Mouse (Mus musculus) kidney, embryonic 16.5 days (tissue): ENCODE data around the gene Gm1604a. TPM values are rescaled to one million over a fixed set of nuclear protein-coding genes. Genes with fewer than 3 reads are reported as not detected.
"Not testable (repeated sequence)": the region's sequence is repeated elsewhere in the genome, so short reads cannot be mapped to it uniquely, and the experiment has no call there.

Experiments used
- ATAC-seq: fragments of 200-750 bp; cut with Nextera tagmentation; 2 replicates; pipeline ENCODE4 v1.8.0; 2017; ENCODE audit warnings: moderate TSS enrichment; ENCODE audit not compliant: low FRiP score, low TSS enrichment
- H3K27ac ChIP-seq: fragments of 300-500 bp; sonication (generic); 2 replicates; pipeline ENCODE4 v1.5.1; 2014; ENCODE audit warnings: low read length
- H3K27me3 ChIP-seq: fragments of 300-500 bp; sonication (generic); 2 replicates; pipeline ENCODE4 v1.6.1; 2014; ENCODE audit warnings: low read length, control low read depth, mixed read lengths; ENCODE audit not compliant: insufficient read depth
- H3K36me3 ChIP-seq: fragments of 300-500 bp; sonication (generic); 2 replicates; pipeline ENCODE4 v1.6.1; 2014; ENCODE audit warnings: low read length, control low read depth, mixed read lengths; ENCODE audit not compliant: insufficient read depth
- H3K4me1 ChIP-seq: fragments of 300-500 bp; sonication (generic); 2 replicates; pipeline ENCODE4 v1.6.1; 2014; ENCODE audit warnings: low read length, control low read depth, mixed read lengths; ENCODE audit not compliant: insufficient read depth
- H3K4me2 ChIP-seq: fragments of 300-500 bp; sonication (generic); replicated peaks from 2 replicates; pipeline ENCODE4 v1.6.1; 2014; ENCODE audit warnings: low read depth, low read length
- H3K4me3 ChIP-seq: fragments of 300-500 bp; sonication (generic); 2 replicates; pipeline ENCODE4 v1.5.1; 2014; ENCODE audit warnings: mild to moderate bottlenecking, low read length
- H3K9ac ChIP-seq: fragments of 300-500 bp; sonication (generic); replicated peaks from 2 replicates; pipeline ENCODE4 v1.6.1; 2014; ENCODE audit warnings: low read length
- H3K9me3 ChIP-seq: fragments of 300-500 bp; sonication (generic); 2 replicates; pipeline ENCODE4 v1.6.1; 2016; ENCODE audit warnings: low read length, control low read depth
- WGBS: fragments of 180-500 bp; shearing (Covaris S2); extraction: QIAGEN DNeasy Blood & Tissue Kit; methylation state at CpG from one replicate; pipeline ENCODE4 v1.1.7; 2014; 5-methylcytosine and 5-hydroxymethylcytosine counted together
- polyA plus RNA-seq: library from polyadenylated mRNA; unstranded; fragments of >200 nt; fragmentation: Nextera tagmentation; extraction: Ambion mirVana; gene quantifications from 2 replicates; pipeline ENCODE4 v1.2.1, GENCODE M21; 2015

The Gm1604a gene
- polyA plus RNA-seq, 1 experiment from 2014 or later: not detected

GRCm38 (mm10) chr17:7102945-7103344 is 77.6 kb downstream of the Gm1604a start:
- H3K9me3 ChIP-seq, H3K36me3 ChIP-seq, H3K27ac ChIP-seq, H3K9ac ChIP-seq, H3K4me3 ChIP-seq, H3K4me1 ChIP-seq, H3K4me2 ChIP-seq, H3K27me3 ChIP-seq: not testable (repeated sequence)
- no CpG with 5 or more reads among the region's 7 CpGs for WGBS
- ATAC-seq: peak; percentile 71; the same call in 1 of the 2 replicates

GRCm38 (mm10) chr17:7111658-7112057 is 86.3 kb downstream of the Gm1604a start:
- not testable (repeated sequence) for H3K4me3 ChIP-seq, H3K27me3 ChIP-seq, H3K36me3 ChIP-seq, H3K9ac ChIP-seq, H3K9me3 ChIP-seq, H3K4me1 ChIP-seq, H3K27ac ChIP-seq, ATAC-seq, H3K4me2 ChIP-seq
- 100% methylated on average over 3 of the region's 4 CpGs for whole genome bisulfite sequencing

- not testable (repeated sequence) for H3K4me2 ChIP-seq, H3K27me3 ChIP-seq, H3K9ac ChIP-seq, H3K9me3 ChIP-seq, H3K36me3 ChIP-seq, H3K4me1 ChIP-seq, H3K4me3 ChIP-seq, H3K27ac ChIP-seq, ATAC-seq
- 69% methylated on average over 6 of the region's 8 CpGs for WGBS
These were observed 90.9 kb downstream of the Gm1604a start for GRCm38 (mm10) chr17:7116265-7116664.

GRCm38 (mm10) chr17:7120835-7121234 is 95.5 kb downstream of the Gm1604a start:
- H3K27ac ChIP-seq, H3K9me3 ChIP-seq, ATAC-seq, H3K4me1 ChIP-seq, H3K36me3 ChIP-seq, H3K4me2 ChIP-seq, H3K27me3 ChIP-seq, H3K9ac ChIP-seq, H3K4me3 ChIP-seq: not testable (repeated sequence)
- 90% methylated on average over 3 of the region's 3 CpGs for WGBS

GRCm38 (mm10) chr17:7122554-7122953 is 97.2 kb downstream of the Gm1604a start:
- not testable (repeated sequence) for H3K27ac ChIP-seq, H3K4me2 ChIP-seq, H3K36me3 ChIP-seq, H3K9me3 ChIP-seq, H3K9ac ChIP-seq, H3K4me3 ChIP-seq, H3K27me3 ChIP-seq, H3K4me1 ChIP-seq
- ATAC-seq: peak; percentile 53
- WGBS: 36% methylated on average over 11 of the region's 11 CpGs

- H3K27ac ChIP-seq, H3K9me3 ChIP-seq, H3K4me3 ChIP-seq, H3K27me3 ChIP-seq, H3K4me1 ChIP-seq, H3K36me3 ChIP-seq, H3K9ac ChIP-seq, H3K4me2 ChIP-seq, ATAC-seq: not testable (repeated sequence)
- 25% methylated on average over 6 of the region's 10 CpGs for WGBS
These were observed 101.1 kb downstream of the Gm1604a start for GRCm38 (mm10) chr17:7126475-7126874.

- H3K4me3 ChIP-seq: not testable (repeated sequence)
- WGBS: no CpG with 5 or more reads among the region's 7 CpGs
These were observed 108.6 kb downstream of the Gm1604a start for GRCm38 (mm10) chr17:7134002-7134401.

GRCm38 (mm10) chr17:7135277-7135676 is 109.9 kb downstream of the Gm1604a start:
- H3K27ac ChIP-seq, ATAC-seq, H3K4me1 ChIP-seq, H3K4me2 ChIP-seq, H3K36me3 ChIP-seq, H3K4me3 ChIP-seq, H3K9me3 ChIP-seq, H3K27me3 ChIP-seq, H3K9ac ChIP-seq: not testable (repeated sequence)
- WGBS: 96% methylated on average over 7 of the region's 8 CpGs

More at GRCm38 (mm10) chr17:7134002-7134401, 108.6 kb downstream of the Gm1604a start:
- H3K4me1 ChIP-seq, H3K9me3 ChIP-seq, H3K36me3 ChIP-seq, H3K4me2 ChIP-seq, H3K27me3 ChIP-seq, ATAC-seq, H3K9ac ChIP-seq, H3K27ac ChIP-seq: not testable (repeated sequence)

Other genes with a start within 250 kb of the Gm1604a start
- 240 and 248 TPM in 2 replicates for gene Ezr, start 242.8 kb upstream of the Gm1604a start, polyA plus RNA-seq
- gene Rsph3b, start 76.9 kb upstream of the Gm1604a start, polyA plus RNA-seq: 60.4 and 60.6 TPM in 2 replicates
- 58.2 and 59.7 TPM in 2 replicates for gene Tagap1, start 64.4 kb upstream of the Gm1604a start, polyA plus RNA-seq
- 319 and 386 TPM in 2 replicates for gene Rnaset2b, start 54.9 kb upstream of the Gm1604a start, polyA plus RNA-seq
- 0.33 and 0.75 TPM in 2 replicates for gene Gm49721, start 46.7 kb upstream of the Gm1604a start, polyA plus RNA-seq
- gene Rps6ka2, start 144.5 kb downstream of the Gm1604a start, polyA plus RNA-seq: 18.7 and 22.5 TPM in 2 replicates